Comparison of ENCODE assay signal across 7 mouse cellular contexts in the genomic region with DNA sequence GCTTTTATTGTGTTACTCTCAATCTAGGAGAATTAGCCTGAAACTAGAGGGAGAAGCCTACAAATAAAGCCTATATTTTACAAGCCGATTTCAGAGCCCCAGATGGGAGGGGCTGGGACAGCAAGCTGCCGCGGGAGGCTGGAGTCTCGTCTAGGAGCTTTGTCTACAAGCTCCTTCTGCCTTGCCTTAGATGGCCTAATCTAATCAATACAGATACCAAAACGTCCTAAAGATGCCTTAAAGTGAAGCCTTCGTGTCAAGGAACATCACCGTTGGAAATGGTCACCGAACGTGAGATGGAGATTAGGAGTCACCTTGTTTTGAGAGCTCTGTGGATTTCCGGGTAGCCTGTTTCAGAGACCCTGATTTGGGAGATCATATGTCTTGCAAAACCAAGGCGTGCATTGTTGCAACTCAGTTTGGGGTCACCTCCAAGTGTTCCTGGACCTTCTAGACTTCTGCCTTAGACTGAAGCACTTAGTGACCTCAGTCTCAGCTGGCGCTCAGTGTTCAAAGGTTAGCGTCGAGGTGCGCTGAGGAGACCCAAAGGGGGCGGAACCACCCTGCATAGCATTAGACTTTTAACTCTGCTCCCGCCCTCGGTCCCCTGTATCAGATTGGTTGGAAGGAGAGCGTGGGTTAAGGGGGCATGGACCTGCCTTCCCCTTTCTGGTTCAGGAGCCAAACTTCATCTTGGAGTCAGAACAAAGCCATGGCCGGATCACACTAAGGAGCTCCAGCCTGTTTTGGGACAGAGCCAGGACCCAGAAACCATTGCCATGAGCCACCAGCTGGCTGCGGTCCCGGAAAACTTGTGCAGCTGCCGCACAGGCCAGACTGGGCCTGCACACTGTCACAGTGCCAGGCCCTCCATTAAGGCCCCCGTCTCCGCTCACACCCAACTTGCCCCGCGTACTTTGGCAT.
DNase-seq lines count a peak whose midpoint lies in the region; ATAC-seq lines count a peak whose summit lies in the region.

No protein-coding gene starts in this region.

- peak; percentile 97 for DNase-seq in adrenal gland, adult 2 months
- peak; percentile 82 for DNase-seq in embryo, embryonic 10.5 days (ENCODE audit: low spot score)
- peak; percentile 89 for DNase-seq in gastrocnemius, postnatal 25 days
- DNase-seq in left cerebral cortex, postnatal 10 days (ENCODE audit: extremely low spot score in 1 of 2, low spot score in 2 of 2) = peak; percentile 94 to 98
- DNase-seq in right cerebral cortex, postnatal 14 days = peak; percentile 90

- peak; percentile 30 for ATAC-seq in inflammation-experienced regulatory T-cells, adult 6 months
- peak; percentile 63 for ATAC-seq in megakaryocyte progenitor cell, adult 5-6 weeks (replicated peaks; ENCODE audit: poor library complexity)

- intact Hi-C loops in left cerebral cortex, postnatal 10 days (cut with DNase I) = loop anchor here (2.0 to 5.0 kb wide), 2 partner anchors 82 to 96 kb away; no protein-coding TSS in a partner anchor

Comparison
In these comparisons a context has a peak if more than half of its experiments do, and no peak if none do; other contexts are left out.
1. Peak in every context shown above with its lines: DNase-seq and ATAC-seq.